Mouse (Mus musculus): Measurements from ENCODE around the gene Tfam. TPM values are rescaled to one million over a fixed set of nuclear protein-coding genes. Genes with fewer than 3 reads are reported as not detected.

Gene Tfam
- total RNA-seq (2017), result 146 and 177 TPM in 2 replicates

GRCm38 (mm10) chr10:71238240-71238554 is at the start of gene Tfam:
Gene Tfam, minus strand, starts transcription at chr10:71238280.
- ATAC-seq (replicated peaks in 1 of 2; ENCODE audit: insufficient read depth in 1 of 2, low FRiP score in 2 of 2, low TSS enrichment in 1 of 2, low read depth in 1 of 2, poor library complexity in 2 of 2, severe bottlenecking in 2 of 2), result no peak

GRCm38 (mm10) chr10:71285126-71285580 is 47.1 kb upstream of the Tfam start, which contains the start of gene Ube2d1:
Gene Ube2d1, minus strand, starts transcription at chr10:71285262.
- peak; percentile 87 to 88 for ATAC-seq (replicated peaks in 1 of 2; ENCODE audit: insufficient read depth in 1 of 2, low FRiP score in 2 of 2, low TSS enrichment in 1 of 2, low read depth in 1 of 2, poor library complexity in 2 of 2, severe bottlenecking in 2 of 2)

- ATAC-seq (replicated peaks in 1 of 2; ENCODE audit: insufficient read depth in 1 of 2, low FRiP score in 2 of 2, low TSS enrichment in 1 of 2, low read depth in 1 of 2, poor library complexity in 2 of 2, severe bottlenecking in 2 of 2), result peak; percentile 19 to 40; a peak in 2 of 4 replicates
These were observed 46.5 kb upstream of the Tfam start for GRCm38 (mm10) chr10:71284511-71285125.

- ATAC-seq (replicated peaks in 1 of 2; ENCODE audit: insufficient read depth in 1 of 2, low FRiP score in 2 of 2, low TSS enrichment in 1 of 2, low read depth in 1 of 2, poor library complexity in 2 of 2, severe bottlenecking in 2 of 2), result no peak
These were observed 46.0 kb upstream of the Tfam start for GRCm38 (mm10) chr10:71284131-71284510.

- ATAC-seq (replicated peaks in 1 of 2; ENCODE audit: insufficient read depth in 1 of 2, low FRiP score in 2 of 2, low TSS enrichment in 1 of 2, low read depth in 1 of 2, poor library complexity in 2 of 2, severe bottlenecking in 2 of 2), result no peak
These were observed 35.1 kb upstream of the Tfam start for GRCm38 (mm10) chr10:71273008-71273739.

GRCm38 (mm10) chr10:71267973-71268372 is 29.9 kb upstream of the Tfam start:
- no peak for ATAC-seq (replicated peaks in 1 of 2; ENCODE audit: insufficient read depth in 1 of 2, low FRiP score in 2 of 2, low TSS enrichment in 1 of 2, low read depth in 1 of 2, poor library complexity in 2 of 2, severe bottlenecking in 2 of 2)

GRCm38 (mm10) chr10:71267511-71267910 is 29.4 kb upstream of the Tfam start:
- ATAC-seq (replicated peaks in 1 of 2; ENCODE audit: insufficient read depth in 1 of 2, low FRiP score in 2 of 2, low TSS enrichment in 1 of 2, low read depth in 1 of 2, poor library complexity in 2 of 2, severe bottlenecking in 2 of 2), result no peak

- no peak for ATAC-seq (replicated peaks in 1 of 2; ENCODE audit: insufficient read depth in 1 of 2, low FRiP score in 2 of 2, low TSS enrichment in 1 of 2, low read depth in 1 of 2, poor library complexity in 2 of 2, severe bottlenecking in 2 of 2)
These were observed 27.0 kb upstream of the Tfam start for GRCm38 (mm10) chr10:71265067-71265466.

- ATAC-seq (replicated peaks in 1 of 2; ENCODE audit: insufficient read depth in 1 of 2, low FRiP score in 2 of 2, low TSS enrichment in 1 of 2, low read depth in 1 of 2, poor library complexity in 2 of 2, severe bottlenecking in 2 of 2), result no peak
These were observed 23.6 kb upstream of the Tfam start for GRCm38 (mm10) chr10:71261637-71262036.

- no peak for ATAC-seq (replicated peaks in 1 of 2; ENCODE audit: insufficient read depth in 1 of 2, low FRiP score in 2 of 2, low TSS enrichment in 1 of 2, low read depth in 1 of 2, poor library complexity in 2 of 2, severe bottlenecking in 2 of 2)
These were observed 20.9 kb upstream of the Tfam start for GRCm38 (mm10) chr10:71258943-71259342.

- no peak for ATAC-seq (replicated peaks in 1 of 2; ENCODE audit: insufficient read depth in 1 of 2, low FRiP score in 2 of 2, low TSS enrichment in 1 of 2, low read depth in 1 of 2, poor library complexity in 2 of 2, severe bottlenecking in 2 of 2)
These were observed 20.4 kb upstream of the Tfam start for GRCm38 (mm10) chr10:71258516-71258915.

GRCm38 (mm10) chr10:71253147-71253546 is 15.1 kb upstream of the Tfam start:
- ATAC-seq (replicated peaks in 1 of 2; ENCODE audit: insufficient read depth in 1 of 2, low FRiP score in 2 of 2, low TSS enrichment in 1 of 2, low read depth in 1 of 2, poor library complexity in 2 of 2, severe bottlenecking in 2 of 2), result no peak

- ATAC-seq (replicated peaks in 1 of 2; ENCODE audit: insufficient read depth in 1 of 2, low FRiP score in 2 of 2, low TSS enrichment in 1 of 2, low read depth in 1 of 2, poor library complexity in 2 of 2, severe bottlenecking in 2 of 2), result no peak
These were observed 14.3 kb upstream of the Tfam start for GRCm38 (mm10) chr10:71252421-71252820.

- no peak for ATAC-seq (replicated peaks in 1 of 2; ENCODE audit: insufficient read depth in 1 of 2, low FRiP score in 2 of 2, low TSS enrichment in 1 of 2, low read depth in 1 of 2, poor library complexity in 2 of 2, severe bottlenecking in 2 of 2)
These were observed 13.8 kb upstream of the Tfam start for GRCm38 (mm10) chr10:71251846-71252245.

GRCm38 (mm10) chr10:71251256-71251655 is 13.2 kb upstream of the Tfam start:
- ATAC-seq (replicated peaks in 1 of 2; ENCODE audit: insufficient read depth in 1 of 2, low FRiP score in 2 of 2, low TSS enrichment in 1 of 2, low read depth in 1 of 2, poor library complexity in 2 of 2, severe bottlenecking in 2 of 2), result no peak

- ATAC-seq (replicated peaks in 1 of 2; ENCODE audit: insufficient read depth in 1 of 2, low FRiP score in 2 of 2, low TSS enrichment in 1 of 2, low read depth in 1 of 2, poor library complexity in 2 of 2, severe bottlenecking in 2 of 2), result no peak
These were observed 12.4 kb upstream of the Tfam start for GRCm38 (mm10) chr10:71250472-71250871.

- no peak for ATAC-seq (replicated peaks in 1 of 2; ENCODE audit: insufficient read depth in 1 of 2, low FRiP score in 2 of 2, low TSS enrichment in 1 of 2, low read depth in 1 of 2, poor library complexity in 2 of 2, severe bottlenecking in 2 of 2)
These were observed 11.2 kb upstream of the Tfam start for GRCm38 (mm10) chr10:71249086-71249880.

GRCm38 (mm10) chr10:71246956-71247355 is 8.9 kb upstream of the Tfam start:
- ATAC-seq (replicated peaks in 1 of 2; ENCODE audit: insufficient read depth in 1 of 2, low FRiP score in 2 of 2, low TSS enrichment in 1 of 2, low read depth in 1 of 2, poor library complexity in 2 of 2, severe bottlenecking in 2 of 2), result no peak

Data from hematopoietic stem cell, adult 5-6 weeks (primary cell).